Comparison of ENCODE assay signal across 18 mouse cellular contexts in genomic region chr12:3733328-3733727, GRCm38 (mm10).
DNase-seq lines count a peak whose midpoint lies in the region; ATAC-seq and TF ChIP-seq lines count a peak whose summit lies in the region.
"Had no signal": no experiment of that assay in that cellular context is flagged by ENCODE, and none has a peak within 500 bp of the region (broad histone marks: within the 10 kb centered on the region; RNA-seq: fewer than 3 reads in every experiment).

No protein-coding gene starts in this region.

- H3K9ac ChIP-seq in forebrain, embryonic 13.5 days, result no peak overlapping the region
- no peak overlapping the region for H3K9ac ChIP-seq in forebrain, embryonic 15.5 days (replicated peaks)
- no peak overlapping the region for H3K9ac ChIP-seq in heart, embryonic 13.5 days
- no peak overlapping the region for H3K9ac ChIP-seq in lung, embryonic 15.5 days
- H3K9ac ChIP-seq: limb, embryonic 13.5 days; liver, embryonic 12.5 days; midbrain, embryonic 15.5 days had no signal

- no peak for ATAC-seq in forebrain, embryonic 13.5 days
- no peak for ATAC-seq in forebrain, embryonic 15.5 days (replicated peaks)
- ATAC-seq in heart, embryonic 13.5 days (ENCODE audit: extremely low read depth, insufficient number of reproducible peaks, low FRiP score, low TSS enrichment), result no peak
- ATAC-seq in lung, embryonic 15.5 days (ENCODE audit: borderline replicate concordance, extremely low read depth, low FRiP score, low TSS enrichment), result peak; percentile 85; the same call in 1 of the 2 replicates
- ATAC-seq: activated CD4-positive, CD25-positive, alpha-beta regulatory T cell, adult 4 months; intestine, embryonic 16.5 days; liver, embryonic 12.5 days had no signal

- H3K4me1 ChIP-seq in forebrain, embryonic 13.5 days, result peaks cover 14% of the 10 kb centered on the region
- peaks cover 14% of the 10 kb centered on the region for H3K4me1 ChIP-seq in forebrain, embryonic 15.5 days
- peaks cover 12% of the 10 kb centered on the region for H3K4me1 ChIP-seq in heart, embryonic 13.5 days
- H3K4me1 ChIP-seq in lung, embryonic 15.5 days, result peaks cover 7% of the 10 kb centered on the region
- H3K4me1 ChIP-seq in lung, adult 2 months (ENCODE audit: control insufficient read depth, insufficient read depth, low read length), result no peaks in the 10 kb centered on the region; the same call in 1 of the 2 replicates
- H3K4me1 ChIP-seq: embryonic facial prominence, embryonic 10.5 days; midbrain, embryonic 15.5 days had no signal

- H3K9me3 ChIP-seq in forebrain, embryonic 13.5 days (replicated peaks), result no peaks in the 10 kb centered on the region
- no peaks in the 10 kb centered on the region for H3K9me3 ChIP-seq in forebrain, embryonic 15.5 days
- no peaks in the 10 kb centered on the region for H3K9me3 ChIP-seq in heart, embryonic 13.5 days
- no peaks in the 10 kb centered on the region for H3K9me3 ChIP-seq in lung, embryonic 15.5 days
- H3K9me3 ChIP-seq: embryonic facial prominence, embryonic 10.5 days; limb, embryonic 13.5 days; liver, embryonic 12.5 days; midbrain, embryonic 15.5 days had no signal

- no peaks in the 10 kb centered on the region for H3K27me3 ChIP-seq in forebrain, embryonic 13.5 days
- H3K27me3 ChIP-seq in forebrain, embryonic 15.5 days, result no peaks in the 10 kb centered on the region
- H3K27me3 ChIP-seq in heart, embryonic 13.5 days (replicated peaks), result no peaks in the 10 kb centered on the region
- no peaks in the 10 kb centered on the region for H3K27me3 ChIP-seq in lung, embryonic 15.5 days
- H3K27me3 ChIP-seq: limb, embryonic 13.5 days; liver, embryonic 12.5 days; midbrain, embryonic 15.5 days had no signal

- 88% methylated on average over 7 of the region's 7 CpGs for WGBS in forebrain, embryonic 13.5 days
- WGBS in forebrain, embryonic 15.5 days, result 69% methylated on average over 7 of the region's 7 CpGs
- 38% methylated on average over 7 of the region's 7 CpGs for WGBS in heart, embryonic 13.5 days
- 47% methylated on average over 7 of the region's 7 CpGs for WGBS in lung, embryonic 15.5 days
- WGBS in lung, adult 2 months, result 58% methylated on average over 7 of the region's 7 CpGs

- H3K4me2 ChIP-seq in forebrain, embryonic 13.5 days, result no peak overlapping the region
- no peak overlapping the region for H3K4me2 ChIP-seq in forebrain, embryonic 15.5 days (replicated peaks)
- H3K4me2 ChIP-seq in heart, embryonic 13.5 days, result no peak overlapping the region
- H3K4me2 ChIP-seq in lung, embryonic 15.5 days, result no peak overlapping the region
- H3K4me2 ChIP-seq: limb, embryonic 13.5 days; liver, embryonic 12.5 days; midbrain, embryonic 15.5 days had no signal

- H3K4me3 ChIP-seq in forebrain, embryonic 13.5 days, result no peak overlapping the region
- no peak overlapping the region for H3K4me3 ChIP-seq in forebrain, embryonic 15.5 days
- H3K4me3 ChIP-seq in heart, embryonic 13.5 days, result no peak overlapping the region
- H3K4me3 ChIP-seq in lung, embryonic 15.5 days, result no peak overlapping the region
- no peak overlapping the region for H3K4me3 ChIP-seq in lung, adult 2 months (replicated peaks; ENCODE audit: extremely low read depth, low read depth, low read length)
- H3K4me3 ChIP-seq: embryonic facial prominence, embryonic 10.5 days; limb, embryonic 13.5 days; liver, embryonic 12.5 days; midbrain, embryonic 15.5 days had no signal

- H3K36me3 ChIP-seq in forebrain, embryonic 13.5 days (ENCODE audit: poor library complexity, severe bottlenecking), result 0 out of 2 replicates have a peak, but pooled peaks cover 4% of the 10 kb centered on the region
- no peaks in the 10 kb centered on the region for H3K36me3 ChIP-seq in forebrain, embryonic 15.5 days
- H3K36me3 ChIP-seq in heart, embryonic 13.5 days, result peaks cover 6% of the 10 kb centered on the region; the same call in 1 of the 2 replicates
- H3K36me3 ChIP-seq in lung, embryonic 15.5 days, result no peaks in the 10 kb centered on the region
- H3K36me3 ChIP-seq: liver, embryonic 12.5 days; midbrain, embryonic 15.5 days had no signal

- TF ChIP-seq POLR2A in lung, adult 2 months (IDR thresholded peaks at IDR 0.05; ENCODE audit: borderline replicate concordance, extremely low read depth, low read depth, low read length), result no peak

- no peak for DNase-seq in heart, adult 9 months (ENCODE audit: low spot score in 2 of 2)
- no peak for DNase-seq in lung, adult 2 months
- DNase-seq in lung, postnatal 36 days, result peak; percentile 11
- DNase-seq: adrenal gland, adult 8-10 months; gastrocnemius, postnatal 14 days; thymus, adult 18-20 months; thymus, postnatal 36 days had no signal

- no peak for TF ChIP-seq CTCF in lung, adult 2 months (IDR thresholded peaks at IDR 0.05; ENCODE audit: insufficient read depth, low read length)

- H3K27ac ChIP-seq in forebrain, embryonic 13.5 days, result peak overlapping the region; percentile 20; the same call in 1 of the 2 replicates
- no peak overlapping the region for H3K27ac ChIP-seq in forebrain, embryonic 15.5 days (replicated peaks)
- peak overlapping the region; percentile 48; the same call in 1 of the 2 replicates for H3K27ac ChIP-seq in heart, embryonic 13.5 days (replicated peaks)
- H3K27ac ChIP-seq in lung, embryonic 15.5 days, result peak overlapping the region; percentile 62
- H3K27ac ChIP-seq: embryonic facial prominence, embryonic 10.5 days; limb, embryonic 13.5 days; liver, embryonic 12.5 days; macrophage; midbrain, embryonic 15.5 days had no signal
